In the genomic region with DNA sequence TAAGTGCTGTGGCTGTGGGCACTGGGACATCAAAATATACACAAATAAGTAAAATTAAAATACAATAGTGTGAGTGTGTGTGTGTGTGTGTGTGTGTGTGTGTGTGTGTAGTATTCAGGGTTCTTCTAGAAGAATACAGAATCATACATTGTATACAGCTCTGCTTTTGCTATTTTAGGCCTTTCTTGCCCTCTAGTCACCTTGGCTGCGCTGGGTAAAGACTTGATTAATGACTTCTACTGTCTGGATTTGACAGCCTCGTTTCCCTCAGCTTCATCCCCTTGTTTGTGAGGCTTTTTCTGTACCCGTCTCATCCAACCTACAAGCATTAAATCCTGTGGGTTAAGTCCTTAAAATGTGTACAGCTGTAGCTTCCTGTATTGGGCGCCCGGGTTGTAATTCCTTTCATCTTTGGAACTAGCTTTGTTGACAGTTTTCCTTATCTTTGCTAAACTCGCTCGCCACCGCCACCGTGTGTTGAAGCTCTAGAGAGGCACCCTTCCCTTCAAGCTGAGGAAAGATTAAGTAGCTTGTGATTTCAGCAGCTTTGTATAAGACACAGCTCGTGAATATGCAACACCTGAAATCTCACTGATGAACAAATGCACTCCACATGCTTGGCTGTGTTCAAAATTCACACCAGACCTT, we compare ENCODE assay signal across 9 mouse cellular contexts. TPM values are rescaled to one million over a fixed set of nuclear protein-coding genes. Genes with fewer than 3 reads are reported as not detected.
DNase-seq lines count a peak whose midpoint lies in the region; ATAC-seq and TF ChIP-seq lines count a peak whose summit lies in the region.
"Had no signal": no experiment of that assay in that cellular context is flagged by ENCODE, and none has a peak within 500 bp of the region (broad histone marks: within the 10 kb centered on the region; RNA-seq: fewer than 3 reads in every experiment).

No protein-coding gene starts in this region.

- no peak overlapping the region for H3K27ac ChIP-seq in cortical plate, adult 2 months (ENCODE audit: insufficient read depth, low read length)
- H3K27ac ChIP-seq in heart, embryonic 16.5 days (ENCODE audit: low read length): no peak overlapping the region

- DNase-seq in cerebellum, postnatal 14 days: peak; percentile 44 to 62
- no peak for DNase-seq in cerebellum, adult 11-12 months
- DNase-seq in ES-CJ7 (ENCODE audit: low read depth, low spot score): peak; percentile 52
- DNase-seq in kidney, postnatal 4 days: peak; percentile 71
- DNase-seq in lung, postnatal 14 days: peak; percentile 66
- DNase-seq in right cerebral cortex, postnatal 14 days: peak; percentile 50

- TF ChIP-seq CTCF in cortical plate, adult 2 months (IDR thresholded peaks at IDR 0.05; ENCODE audit: extremely low read depth, insufficient read depth, low read length): peak; percentile 69

- H3K4me1 ChIP-seq in cortical plate, adult 2 months (ENCODE audit: control insufficient read depth, insufficient read depth, low read length): no peaks in the 10 kb centered on the region
- H3K4me1 ChIP-seq in heart, embryonic 16.5 days (ENCODE audit: control insufficient read depth, insufficient read depth, low read length): peaks cover 3% of the 10 kb centered on the region; the same call in 1 of the 2 replicates

- peak overlapping the region; percentile 48 for H3K4me2 ChIP-seq in heart, embryonic 16.5 days (ENCODE audit: low read depth, low read length)

- no peak overlapping the region for H3K4me3 ChIP-seq in cortical plate, adult 2 months (ENCODE audit: insufficient read depth, low read length)
- H3K4me3 ChIP-seq in heart, embryonic 16.5 days (ENCODE audit: low read length): no peak overlapping the region

- TF ChIP-seq POLR2A in cortical plate, adult 2 months (IDR thresholded peaks at IDR 0.05; ENCODE audit: extremely low read depth, insufficient read depth, low read length): no peak

- H3K9me3 ChIP-seq in heart, embryonic 16.5 days (replicated peaks; ENCODE audit: control insufficient read depth, low read length): no peaks in the 10 kb centered on the region
- H3K9me3 ChIP-seq: G1E had no signal

- H3K27me3 ChIP-seq in heart, embryonic 16.5 days (ENCODE audit: control insufficient read depth, insufficient read depth, low read length): no peaks in the 10 kb centered on the region

- WGBS in heart, embryonic 16.5 days: 11% methylated on average over 10 of the region's 10 CpGs

- H3K9ac ChIP-seq in heart, embryonic 16.5 days (ENCODE audit: low read length): 0 out of 2 replicates have a peak overlapping the region, but pooled peaks have one; percentile 10

- ATAC-seq in heart, embryonic 16.5 days (replicated peaks; ENCODE audit: extremely low read depth, insufficient read depth, low FRiP score): peak; percentile 63; the same call in 1 of the 2 replicates

- no peaks in the 10 kb centered on the region for H3K36me3 ChIP-seq in heart, embryonic 16.5 days (ENCODE audit: control insufficient read depth, insufficient read depth)
- H3K36me3 ChIP-seq: G1E had no signal

RNA-seq across cellular contexts. Expression of a gene that starts 9.6 kb away (rescaled TPM):
- 7.2 and 7.3 TPM in 2 replicates for polyA plus RNA-seq in cortical plate, adult 2 months (2012; rRNA removed)
- 14.9 and 15.6 TPM in 2 replicates for polyA plus RNA-seq in heart, embryonic 16.5 days (2015; fragmentation: Nextera tagmentation; extraction: Ambion mirVana)
- polyA plus RNA-seq: G1E had no signal

RNA-seq across cellular contexts. Expression of a gene that starts 54.4 kb away (rescaled TPM):
- 41.2 and 41.4 TPM in 2 replicates for polyA plus RNA-seq in cortical plate, adult 2 months (2012; rRNA removed)
- polyA plus RNA-seq in heart, embryonic 16.5 days (2015; fragmentation: Nextera tagmentation; extraction: Ambion mirVana): 65.1 and 76.5 TPM in 2 replicates
